ENCODE assay signal across 20 mouse cellular contexts in the genomic region with DNA sequence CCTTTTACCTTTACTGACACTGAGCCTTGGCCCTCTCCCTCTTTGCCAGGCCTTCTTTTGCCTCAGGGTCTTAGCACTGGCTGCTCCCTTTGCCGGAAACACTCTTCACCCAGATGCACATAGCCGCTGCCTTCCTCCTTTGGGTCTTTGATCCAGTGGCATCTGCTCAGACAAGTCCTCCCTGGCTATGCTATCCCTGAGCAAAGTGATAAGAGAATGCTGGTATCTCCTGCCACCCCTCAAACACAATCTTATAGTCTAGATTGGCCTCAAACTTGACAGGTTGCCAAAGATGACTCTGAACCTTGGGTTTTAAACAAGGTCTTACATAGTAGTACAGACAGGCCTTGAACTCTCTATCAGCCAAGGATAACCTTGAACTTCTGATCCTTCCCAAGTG.
"Had no signal": no experiment of that assay in that cellular context is flagged by ENCODE, and none has a peak within 500 bp of the region (broad histone marks: within the 10 kb centered on the region; RNA-seq: fewer than 3 reads in every experiment).

No protein-coding gene starts in this region.

- DNase-seq: kidney, adult 2 months; kidney, postnatal 25 days; layer of hippocampus, adult 9-11 months; liver, embryonic 13.5 days; lung, adult 2 months; lung, postnatal 14 days; lung, postnatal 4 days; retina, postnatal 1 day; right cerebral cortex, postnatal 25 days; thymus, adult 18-20 months; thymus, postnatal 36 days had no signal

- H3K4me2 ChIP-seq: liver, embryonic 13.5 days; midbrain, embryonic 11.5 days; midbrain, embryonic 15.5 days; neural tube, embryonic 12.5 days; neural tube, embryonic 15.5 days had no signal

- H3K36me3 ChIP-seq: liver, embryonic 13.5 days; midbrain, embryonic 15.5 days; neural tube, embryonic 12.5 days; neural tube, embryonic 15.5 days had no signal

- ATAC-seq: intestine, postnatal 0 days; midbrain, embryonic 15.5 days had no signal

- H3K9me3 ChIP-seq: liver, embryonic 13.5 days; megakaryocyte, embryonic 14.5 days; midbrain, embryonic 15.5 days; neural tube, embryonic 12.5 days; neural tube, embryonic 15.5 days had no signal

- H3K27ac ChIP-seq: kidney, postnatal 0 days; layer of hippocampus, adult 2 months; left cerebral cortex, adult 2 months; liver, embryonic 13.5 days; midbrain, embryonic 15.5 days; neural tube, embryonic 12.5 days; neural tube, embryonic 15.5 days had no signal

- H3K27me3 ChIP-seq: liver, embryonic 13.5 days; midbrain, embryonic 15.5 days; neural tube, embryonic 12.5 days; neural tube, embryonic 15.5 days had no signal

- H3K9ac ChIP-seq: liver, embryonic 13.5 days; midbrain, embryonic 15.5 days; neural tube, embryonic 12.5 days; neural tube, embryonic 15.5 days had no signal

- H3K4me3 ChIP-seq: layer of hippocampus, adult 2 months; left cerebral cortex, adult 2 months; liver, embryonic 13.5 days; megakaryocyte, embryonic 14.5 days; midbrain, embryonic 15.5 days; neural tube, embryonic 12.5 days; neural tube, embryonic 15.5 days had no signal

- H3K4me1 ChIP-seq: neural tube, embryonic 12.5 days had no signal
